Mouse (Mus musculus) v-Abl transformed pro-B cells (cell line): ENCODE measurements around the gene Fhad1.

Experiments used
- in situ Hi-C, 2 experiments: fragments of 400-800 bp; cut with MboI; formaldehyde crosslinking; loops; one replicate each; pipeline ENCODE4 v1.15.1; 2025; ENCODE audit not compliant: unreplicated experiment in 2 of 2

The Fhad1 gene

GRCm38 (mm10) chr4:141992530-141993204 lies 22.2 kb downstream of the Fhad1 start:
- in situ Hi-C loops: loop anchor here in 1 of 2 experiments (25.0 kb wide), 1 partner anchor 1245 kb away; no protein-coding TSS in a partner anchor

DNA sequence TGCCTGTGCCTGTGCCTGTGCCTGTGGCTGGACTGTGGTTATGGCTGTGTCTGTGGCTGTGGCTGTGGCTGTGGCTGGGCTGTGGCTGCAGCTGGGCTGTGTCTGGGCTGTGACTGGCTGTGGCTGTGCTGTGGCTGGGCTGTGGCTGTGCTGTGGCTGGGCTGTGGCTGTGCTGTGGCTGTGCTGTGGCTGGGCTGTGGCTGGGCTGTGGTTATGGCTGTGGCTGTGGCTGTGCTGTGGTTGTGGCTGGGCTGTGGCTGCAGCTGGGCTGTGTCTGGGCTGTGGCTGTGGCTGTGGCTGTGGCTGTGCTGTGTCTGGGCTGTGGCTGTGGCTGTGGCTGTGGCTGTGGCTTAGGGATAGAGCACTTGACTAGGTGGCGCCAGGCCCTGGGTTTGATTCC lies 26.7 kb downstream of the Fhad1 start:
- in situ Hi-C loops: loop anchor here in 1 of 2 experiments (25.0 kb wide), 1 partner anchor 1249 kb away; no protein-coding TSS in a partner anchor

- in situ Hi-C loops: loop anchor here in 1 of 2 experiments (25.0 kb wide), 1 partner anchor 1254 kb away; no protein-coding TSS in a partner anchor
Observed at GRCm38 (mm10) chr4:141983689-141984088, 31.2 kb downstream of the Fhad1 start.

- in situ Hi-C loops: loop anchor here in 1 of 2 experiments (25.0 kb wide), 1 partner anchor 1256 kb away; no protein-coding TSS in a partner anchor
Observed at GRCm38 (mm10) chr4:141981475-141981874, 33.4 kb downstream of the Fhad1 start.

DNA sequence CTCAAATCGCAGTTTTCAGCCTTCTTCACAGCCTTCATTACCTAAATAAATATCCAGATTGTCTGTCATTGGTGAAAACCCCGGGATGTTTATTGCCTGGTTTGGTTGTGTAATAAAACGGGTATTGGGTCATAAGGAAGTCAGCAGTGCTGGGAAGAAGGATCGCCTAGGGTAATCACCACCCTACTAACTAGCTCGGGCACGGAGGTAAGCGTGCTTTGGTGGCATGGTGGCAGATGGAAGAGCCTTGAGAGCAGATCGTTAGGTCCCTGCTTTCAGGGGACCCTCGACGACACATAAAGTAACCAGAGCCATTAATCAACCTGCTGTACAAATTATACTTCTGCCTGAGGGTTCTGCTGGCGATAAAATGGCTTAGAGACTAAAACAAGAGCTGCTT lies 36.3 kb downstream of the Fhad1 start:
- in situ Hi-C loops: loop anchor here in 1 of 2 experiments (25.0 kb wide), 1 partner anchor 1259 kb away; no protein-coding TSS in a partner anchor

DNA sequence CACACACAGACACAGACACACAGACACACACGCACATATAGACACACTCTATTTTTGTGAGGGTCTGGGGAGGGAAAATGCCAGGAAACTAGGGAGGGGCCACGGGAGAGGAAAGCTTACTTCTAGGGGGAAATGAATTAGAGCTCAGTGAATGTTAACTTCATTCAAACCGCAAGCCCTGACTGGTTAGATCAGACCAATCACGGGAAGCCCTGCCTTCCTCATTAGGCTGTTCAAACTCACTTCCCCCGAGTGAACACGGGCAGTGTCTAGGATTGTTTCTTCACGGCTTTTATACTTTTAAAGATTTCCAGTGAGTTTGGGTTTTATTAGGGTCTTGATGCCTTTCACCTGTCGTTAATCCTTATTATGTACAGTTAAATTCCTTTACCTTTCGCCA lies 37.5 kb downstream of the Fhad1 start:
- in situ Hi-C loops: loop anchor here in 1 of 2 experiments (25.0 kb wide), 1 partner anchor 1260 kb away; no protein-coding TSS in a partner anchor

GRCm38 (mm10) chr4:141976163-141976562 lies 38.7 kb downstream of the Fhad1 start:
- in situ Hi-C loops: loop anchor here in 1 of 2 experiments (25.0 kb wide), 1 partner anchor 1261 kb away; no protein-coding TSS in a partner anchor

DNA sequence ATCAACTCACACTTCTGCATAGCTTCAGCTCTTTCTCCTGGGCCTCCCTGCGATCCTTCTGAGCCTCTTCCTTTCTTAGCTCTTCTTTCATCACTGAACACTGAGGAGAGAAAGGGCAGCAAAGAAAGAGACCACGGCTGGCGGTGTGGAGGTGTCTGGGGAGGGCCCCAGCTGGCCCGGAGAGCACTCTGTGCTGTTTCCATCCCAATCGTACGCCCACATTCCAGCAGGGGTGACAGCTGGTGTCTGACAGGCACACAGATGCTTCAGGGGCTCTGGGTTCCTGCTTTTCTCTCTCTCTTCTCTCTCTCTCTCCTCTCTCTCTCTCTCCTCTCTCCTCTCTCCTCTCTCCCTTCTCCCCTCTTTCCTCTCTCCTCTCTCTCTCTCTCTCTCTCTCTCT lies 50.3 kb downstream of the Fhad1 start:
- in situ Hi-C loops: loop anchor here in 1 of 2 experiments (25.0 kb wide), 1 partner anchor 552 kb away; the partner anchor contains the start of genes Clcnkb and Hspb7

DNA sequence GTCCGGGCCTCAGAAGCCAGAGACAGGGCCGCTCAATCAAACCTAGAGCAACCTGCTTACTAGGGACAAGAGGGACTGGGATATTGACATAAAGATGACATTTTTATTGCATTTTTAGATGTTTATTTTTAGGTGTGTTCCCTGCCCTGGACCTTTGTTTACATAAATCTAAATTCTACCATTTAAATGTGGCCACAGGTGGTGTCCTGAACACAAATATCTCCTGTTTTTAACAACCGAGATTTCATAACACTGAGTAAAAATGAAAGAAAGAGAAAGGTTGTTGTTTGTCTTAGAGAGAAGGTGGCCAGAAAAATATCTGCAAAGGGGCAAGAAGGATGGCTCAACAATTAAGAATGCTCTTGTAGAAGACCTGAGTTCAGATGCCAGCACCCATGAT lies 51.0 kb downstream of the Fhad1 start:
- in situ Hi-C loops: loop anchor here in 1 of 2 experiments (25.0 kb wide), 1 partner anchor 552 kb away; the partner anchor contains the start of genes Clcnkb and Hspb7

GRCm38 (mm10) chr4:141962811-141963685 lies 51.8 kb downstream of the Fhad1 start:
- in situ Hi-C loops: loop anchor here in 1 of 2 experiments (25.0 kb wide), 1 partner anchor 551 kb away; the partner anchor contains the start of genes Clcnkb and Hspb7

DNA sequence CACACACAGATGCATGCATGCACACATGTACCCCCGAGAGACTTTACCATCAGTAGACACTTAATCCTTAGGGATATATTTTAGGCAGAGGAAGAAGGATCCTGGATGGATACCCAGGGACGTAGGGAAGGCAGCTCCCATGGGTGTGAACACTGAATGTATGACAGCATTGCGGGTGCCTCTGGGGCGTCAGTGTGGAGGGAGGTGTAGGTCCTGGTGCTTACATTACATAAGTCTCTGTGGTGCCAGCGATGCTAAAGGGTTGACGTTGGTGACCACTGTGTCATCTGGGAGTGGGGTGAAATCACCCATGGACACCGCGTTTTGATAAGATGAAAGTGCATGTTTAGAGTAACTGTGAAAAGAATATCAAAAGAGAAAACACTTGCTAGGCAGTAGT lies 54.8 kb downstream of the Fhad1 start:
- in situ Hi-C loops: loop anchor here in 1 of 2 experiments (25.0 kb wide), 1 partner anchor 548 kb away; the partner anchor contains the start of genes Clcnkb and Hspb7

GRCm38 (mm10) chr4:141959615-141960014 lies 55.3 kb downstream of the Fhad1 start:
- in situ Hi-C loops: loop anchor here (5.0 to 25.0 kb wide), 5 partner anchors 102 to 555 kb away; partner anchors contain the start of genes Tmem82 (in 2 of the 2), Clcnkb (in 1 of the 2) and Hspb7 (in 1 of the 2)

DNA sequence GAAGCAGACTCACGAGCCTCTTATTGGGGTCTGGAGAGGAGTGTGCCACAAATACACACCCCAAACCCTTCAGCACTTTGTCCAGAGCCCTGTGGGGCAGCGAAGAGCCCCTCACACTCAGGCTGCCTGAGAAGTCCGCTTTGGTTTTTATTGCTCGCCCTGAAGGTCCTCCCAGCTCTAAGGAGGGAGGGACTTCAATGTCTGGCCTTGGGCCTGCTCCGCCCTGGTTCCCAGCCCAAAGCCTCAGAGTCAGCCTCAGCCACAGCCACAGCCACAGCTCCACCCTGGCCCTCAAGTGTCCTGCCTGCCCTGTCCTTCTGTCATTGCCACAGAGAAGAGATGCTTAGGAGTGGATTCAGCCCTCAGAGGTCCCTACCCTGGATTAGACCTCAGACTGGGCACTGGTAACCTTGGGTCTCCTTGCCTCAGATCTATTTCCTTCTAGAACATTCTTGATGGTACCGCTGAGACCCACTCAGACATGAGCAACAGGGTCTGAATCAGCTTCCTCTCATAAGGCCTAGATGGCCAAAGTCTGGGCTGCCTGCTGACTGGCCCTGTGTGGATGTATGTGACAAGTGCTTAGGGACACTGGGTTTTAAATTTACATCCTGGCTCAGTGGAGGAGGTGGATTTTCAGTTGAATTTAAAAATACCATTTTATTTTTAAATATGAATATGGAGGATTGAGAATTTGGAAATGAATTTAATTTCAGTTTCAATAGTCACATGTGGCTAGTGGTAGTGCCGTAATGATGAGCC lies 56.1 kb downstream of the Fhad1 start:
- in situ Hi-C loops: loop anchor here (5.0 to 25.0 kb wide), 5 partner anchors 101 to 554 kb away; partner anchors contain the start of genes Tmem82 (in 2 of the 2), Clcnkb (in 1 of the 2) and Hspb7 (in 1 of the 2)

- in situ Hi-C loops: loop anchor here (5.0 to 25.0 kb wide), 5 partner anchors 101 to 553 kb away; partner anchors contain the start of genes Tmem82 (in 2 of the 2), Clcnkb (in 1 of the 2) and Hspb7 (in 1 of the 2)
Observed at GRCm38 (mm10) chr4:141958188-141958587, 56.7 kb downstream of the Fhad1 start.

GRCm38 (mm10) chr4:141957740-141958139 lies 57.1 kb downstream of the Fhad1 start:
- in situ Hi-C loops: loop anchor here (5.0 to 25.0 kb wide), 5 partner anchors 100 to 553 kb away; partner anchors contain the start of genes Tmem82 (in 2 of the 2), Clcnkb (in 1 of the 2) and Hspb7 (in 1 of the 2)

GRCm38 (mm10) chr4:141956931-141957330 lies 58.0 kb downstream of the Fhad1 start:
- in situ Hi-C loops: loop anchor here (5.0 to 25.0 kb wide), 5 partner anchors 100 to 552 kb away; partner anchors contain the start of genes Tmem82 (in 2 of the 2), Clcnkb (in 1 of the 2) and Hspb7 (in 1 of the 2)

- in situ Hi-C loops: loop anchor here (5.0 to 25.0 kb wide), 5 partner anchors 98 to 550 kb away; partner anchors contain the start of genes Tmem82 (in 2 of the 2), Clcnkb (in 1 of the 2) and Hspb7 (in 1 of the 2)
Observed at GRCm38 (mm10) chr4:141954770-141955720, 59.8 kb downstream of the Fhad1 start.

- in situ Hi-C loops: loop anchor here (10.0 to 25.0 kb wide), 3 partner anchors 339 to 549 kb away; partner anchors contain the start of genes Clcnkb (in 1 of the 2), Hspb7 (in 1 of the 2) and Tmem82 (in 1 of the 2)
Observed at GRCm38 (mm10) chr4:141953859-141954258, 61.0 kb downstream of the Fhad1 start.
